Mouse (Mus musculus) embryo, embryonic 10.5 days (tissue): Measurements from ENCODE around the gene Plpp6.

Source experiments
- DNase-seq: peaks from one replicate; pipeline ENCODE4 v3.0.0-alpha.2; 2015; ENCODE audit warnings: low spot score

Gene Plpp6

DNA sequence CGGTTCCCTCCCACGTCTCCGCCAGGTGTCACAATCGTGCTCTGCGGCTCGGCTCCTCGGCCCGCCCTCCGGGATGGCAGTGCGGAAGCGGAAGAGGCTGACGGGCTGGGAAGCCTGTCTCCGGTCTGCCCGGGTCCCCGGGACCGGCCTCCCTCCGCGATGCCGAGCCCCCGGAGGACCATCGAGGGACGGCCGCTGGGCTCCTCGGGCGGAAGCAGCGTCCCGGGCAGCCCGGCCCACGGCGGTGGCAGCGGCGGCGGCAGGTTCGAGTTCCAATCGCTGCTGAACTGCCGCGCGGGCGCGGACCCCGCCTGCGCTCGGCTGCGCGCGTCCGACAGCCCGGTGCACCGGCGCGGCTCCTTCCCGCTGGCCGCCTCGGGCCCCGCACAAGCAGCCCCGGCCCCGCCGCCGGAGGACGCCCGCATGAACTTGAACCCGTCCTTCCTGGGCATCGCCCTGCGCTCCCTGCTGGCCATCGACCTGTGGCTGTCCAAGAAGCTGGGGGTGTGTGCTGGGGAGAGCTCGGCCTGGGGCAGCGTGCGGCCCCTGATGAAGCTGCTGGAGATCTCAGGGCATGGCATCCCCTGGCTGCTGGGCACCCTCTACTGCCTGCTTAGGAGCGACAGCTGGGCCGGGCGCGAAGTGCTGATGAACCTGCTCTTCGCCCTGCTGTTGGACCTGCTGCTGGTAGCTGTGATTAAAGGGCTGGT lies at the start of gene Plpp6:
Plpp6 (plus strand) TSS at position 112 of the 710 bp plus-strand sequence.
- DNase-seq = peak; percentile 80

DNA sequence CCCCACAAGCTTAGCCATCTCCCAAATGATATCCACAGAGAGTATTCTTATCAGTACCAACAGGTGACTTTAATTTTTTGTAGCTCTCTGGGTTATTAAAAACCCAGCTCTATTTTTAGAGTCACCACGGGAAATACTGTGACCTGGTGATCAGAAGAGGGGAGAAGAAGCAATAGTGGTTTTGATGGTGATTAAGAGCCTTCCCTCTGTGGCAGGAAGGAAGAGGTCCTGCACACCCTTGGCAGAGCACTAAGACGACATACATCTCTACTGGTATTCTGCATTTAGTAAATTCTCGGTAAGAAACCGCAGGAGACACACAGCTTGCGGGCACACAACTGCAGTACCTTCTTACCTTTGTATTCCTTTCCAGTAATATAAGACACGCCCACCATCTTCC lies 49.2 kb upstream of the Plpp6 start:
- no peak for DNase-seq

DNA sequence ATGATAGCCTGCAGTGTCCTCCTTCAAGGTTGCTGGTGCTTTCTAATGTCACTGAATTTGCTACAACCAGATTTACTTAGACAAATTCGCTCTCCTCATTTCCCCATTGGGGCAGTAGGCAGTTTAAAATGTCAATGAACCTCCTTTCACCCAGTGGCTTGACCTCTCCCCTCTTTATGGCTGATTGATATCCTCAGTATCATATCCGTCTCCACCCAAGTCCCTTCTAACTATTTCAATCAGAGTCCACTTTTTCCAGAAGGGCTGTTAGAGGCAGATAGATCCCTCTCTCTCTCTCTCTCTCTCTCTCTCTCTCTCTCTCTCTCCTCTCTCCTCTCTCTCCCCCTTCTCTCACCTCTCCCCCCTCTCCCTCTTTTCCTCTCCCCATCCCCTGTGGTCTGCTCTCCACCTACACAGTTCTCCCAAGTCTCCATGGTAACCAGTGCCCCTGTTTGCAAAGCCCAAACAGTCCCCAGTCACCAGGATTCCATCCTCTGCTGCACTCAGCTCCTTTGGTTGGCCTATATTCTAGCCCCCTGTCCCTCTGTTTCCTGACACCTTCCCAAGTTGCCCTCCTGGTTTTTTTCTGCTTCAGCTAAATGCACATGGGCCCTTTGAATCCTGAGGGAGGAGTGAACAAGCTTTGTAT lies 48.0 kb upstream of the Plpp6 start:
- no peak for DNase-seq

DNA sequence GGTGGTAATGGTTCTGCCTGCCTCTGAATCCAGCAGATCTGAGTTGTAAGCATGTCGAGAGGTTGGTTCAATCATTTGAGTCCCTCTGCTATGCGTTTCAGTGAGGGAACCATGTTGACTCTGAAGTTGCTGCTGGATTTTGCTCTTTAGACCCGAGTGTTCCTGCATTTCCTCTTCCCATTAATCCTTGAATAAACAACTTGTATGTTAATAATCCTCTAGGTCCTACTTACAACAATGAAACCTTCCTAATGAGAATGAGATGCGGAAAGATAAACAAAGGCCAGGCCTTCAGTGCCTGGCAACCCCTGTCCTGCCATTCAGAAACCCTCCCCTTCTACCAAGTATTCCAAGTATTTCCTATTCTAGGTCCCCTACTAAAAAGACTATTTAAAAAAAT lies 47.3 kb upstream of the Plpp6 start:
- DNase-seq = no peak

DNA sequence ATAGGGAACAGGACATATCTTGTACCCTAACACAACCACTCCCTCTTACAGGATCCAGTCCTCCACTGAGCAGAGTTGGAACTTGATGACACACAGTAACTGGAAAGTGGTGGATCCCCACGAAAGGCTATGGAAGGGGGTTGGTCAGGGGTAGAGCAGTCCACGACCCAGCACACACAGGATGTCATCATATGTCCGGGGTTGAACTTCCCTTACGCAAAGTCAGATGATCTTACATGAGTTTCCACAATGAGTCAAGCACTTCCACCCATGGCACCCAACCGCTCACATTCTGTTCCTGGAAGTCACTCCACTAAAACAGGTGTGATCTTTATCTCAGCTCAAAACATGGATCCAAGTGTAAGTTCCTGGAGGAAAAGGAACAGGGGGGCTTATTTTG lies 45.9 kb upstream of the Plpp6 start:
- DNase-seq = no peak

DNA sequence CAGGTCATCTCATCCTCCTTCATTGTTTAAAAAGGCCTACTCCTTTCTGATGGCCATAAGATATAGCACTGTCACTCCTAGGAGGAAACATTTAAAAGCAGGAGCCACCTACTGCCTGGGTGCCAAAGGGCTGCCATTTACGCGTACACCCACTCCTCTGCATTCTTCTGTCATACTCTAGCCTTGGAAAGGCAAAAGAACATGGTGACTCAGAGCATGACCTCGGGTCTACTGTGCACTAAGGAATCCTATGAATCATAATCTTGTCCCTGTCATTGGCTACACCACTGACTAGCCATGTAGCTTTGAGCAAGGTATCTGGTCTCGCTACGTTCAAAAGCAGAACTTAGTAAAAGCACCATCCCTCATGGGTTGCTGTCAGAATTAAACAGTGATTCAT lies 37.4 kb upstream of the Plpp6 start:
- no peak for DNase-seq

DNA sequence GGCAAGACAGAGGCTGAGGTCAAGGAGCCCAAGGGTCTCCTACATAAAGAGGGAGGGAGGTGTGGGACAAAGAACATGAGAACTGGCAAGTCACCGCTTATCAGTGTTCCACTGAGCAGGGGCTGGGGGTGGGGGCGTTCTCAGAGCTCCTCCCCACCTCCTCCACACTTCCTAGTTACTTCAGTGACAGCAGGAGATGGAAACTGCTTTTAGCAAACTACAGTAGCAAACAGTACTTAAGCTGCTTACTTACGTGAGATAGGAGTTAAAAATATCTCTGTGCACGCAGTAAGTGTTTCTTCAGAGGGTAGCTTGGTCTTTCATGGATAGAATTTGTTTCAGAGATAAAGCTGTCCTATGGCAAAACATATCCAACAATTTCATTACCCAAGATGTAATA lies 36.4 kb upstream of the Plpp6 start:
- DNase-seq = no peak

DNA sequence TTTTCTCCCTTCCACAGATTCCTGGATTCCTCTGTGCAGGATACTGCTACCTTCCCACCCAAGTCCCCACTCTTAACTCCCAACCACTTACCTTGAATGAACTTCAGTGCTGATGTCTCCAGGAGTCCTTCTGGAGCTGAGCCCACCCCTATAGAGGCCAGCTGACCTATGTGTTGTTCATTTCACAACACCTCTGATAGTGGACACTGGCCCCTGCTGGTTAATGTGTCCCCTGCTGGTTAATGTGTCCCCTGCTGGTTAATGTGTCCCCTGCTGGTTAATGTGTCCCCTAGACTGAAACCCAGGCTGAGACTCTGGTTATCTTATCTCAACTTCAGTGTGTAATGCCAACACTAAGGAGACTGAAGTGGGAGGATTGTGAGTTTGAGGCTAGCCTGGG lies 34.7 kb upstream of the Plpp6 start:
- DNase-seq = no peak

DNA sequence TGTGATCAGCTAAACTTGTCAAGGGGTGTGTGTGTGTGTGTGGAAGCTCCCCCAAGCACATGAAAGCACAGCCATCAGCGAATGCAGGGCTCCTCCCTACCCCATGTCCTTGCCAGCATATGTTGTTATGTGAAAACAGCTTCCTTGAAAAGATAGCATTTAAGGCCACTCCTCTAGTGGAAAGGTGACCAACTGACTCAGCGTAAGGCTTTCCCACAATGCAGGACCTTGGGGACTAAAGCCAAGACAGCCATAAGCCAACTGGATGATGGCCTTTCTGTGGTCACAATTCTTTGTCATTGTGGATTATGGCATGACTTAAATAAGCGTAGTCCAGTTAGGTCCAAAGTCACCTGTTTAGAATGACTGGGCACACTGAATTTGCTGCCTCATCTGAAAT lies 28.9 kb upstream of the Plpp6 start:
- no peak for DNase-seq

DNA sequence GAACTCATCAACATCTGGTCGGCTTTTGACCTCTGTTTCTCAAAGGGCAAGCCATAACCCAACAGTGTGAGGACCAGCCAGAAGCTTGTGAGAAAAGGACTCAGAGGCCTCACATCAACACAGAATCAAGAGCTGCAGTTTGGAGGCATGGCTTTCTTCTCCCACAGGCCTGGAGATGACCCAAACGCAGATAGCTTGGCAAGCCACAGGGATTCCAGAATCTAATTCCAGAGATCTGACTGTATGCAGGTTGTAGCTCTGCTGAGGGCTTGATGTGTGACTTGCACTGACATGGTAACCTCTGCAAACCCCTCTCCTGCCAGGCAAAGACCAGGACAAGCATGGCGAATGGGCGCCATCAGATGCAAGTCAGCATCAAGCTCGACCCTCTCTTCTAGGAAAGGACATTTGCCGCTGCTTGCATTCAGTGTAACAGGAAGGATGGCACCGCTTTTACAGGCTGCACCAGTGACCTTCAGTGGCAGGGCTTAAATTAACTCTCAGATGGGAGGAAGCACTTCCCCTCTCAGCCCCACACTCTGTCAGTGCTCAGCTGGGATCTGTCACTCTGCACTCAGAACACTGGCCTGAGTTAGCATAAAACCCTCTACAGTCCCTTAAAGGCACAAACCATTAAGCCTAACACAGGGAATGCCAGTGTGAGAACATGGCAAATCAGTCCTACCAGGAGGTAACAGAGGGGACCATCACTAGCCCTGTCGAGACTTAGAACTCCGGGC lies 23.4 kb upstream of the Plpp6 start:
- DNase-seq = peak; percentile 15

DNA sequence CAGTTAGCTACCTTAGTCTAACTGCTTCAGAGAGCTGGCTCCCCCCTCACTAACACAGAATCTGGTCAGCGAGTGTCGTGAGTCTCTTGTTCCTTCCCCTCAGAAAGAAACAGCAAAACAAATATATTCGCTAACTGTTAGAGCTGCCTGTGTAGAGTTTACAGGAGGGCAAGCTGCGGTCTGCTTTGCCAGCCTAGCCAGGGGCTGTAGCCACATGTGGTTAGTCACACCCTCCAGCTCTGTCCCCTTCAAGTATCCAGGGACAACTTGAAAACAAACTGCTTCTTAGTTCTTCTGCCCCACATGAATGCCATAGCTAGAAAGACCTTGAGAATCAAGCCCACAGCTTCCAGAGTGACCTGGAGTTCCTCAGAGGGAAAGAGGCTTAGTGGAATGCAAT lies 22.5 kb upstream of the Plpp6 start:
- DNase-seq = no peak

DNA sequence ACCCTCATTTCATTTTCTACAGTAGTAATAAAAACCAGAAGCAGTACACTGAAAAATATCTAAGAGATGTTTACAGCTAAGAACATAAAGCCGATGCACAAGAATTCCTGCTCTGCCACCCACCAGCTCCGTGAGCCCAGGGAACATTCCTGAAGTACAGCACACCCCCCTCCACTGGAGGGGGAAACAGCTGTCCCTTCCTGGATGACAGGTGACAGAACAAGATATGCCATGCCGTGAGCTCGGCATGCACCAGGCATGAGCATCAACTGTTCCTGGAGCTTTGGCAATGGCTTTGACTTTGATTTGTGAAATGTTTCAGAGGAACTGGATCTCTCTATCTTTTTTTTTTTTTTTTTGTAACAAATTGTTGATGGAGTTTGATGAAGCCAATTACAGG lies 17.0 kb upstream of the Plpp6 start:
- DNase-seq = no peak

DNA sequence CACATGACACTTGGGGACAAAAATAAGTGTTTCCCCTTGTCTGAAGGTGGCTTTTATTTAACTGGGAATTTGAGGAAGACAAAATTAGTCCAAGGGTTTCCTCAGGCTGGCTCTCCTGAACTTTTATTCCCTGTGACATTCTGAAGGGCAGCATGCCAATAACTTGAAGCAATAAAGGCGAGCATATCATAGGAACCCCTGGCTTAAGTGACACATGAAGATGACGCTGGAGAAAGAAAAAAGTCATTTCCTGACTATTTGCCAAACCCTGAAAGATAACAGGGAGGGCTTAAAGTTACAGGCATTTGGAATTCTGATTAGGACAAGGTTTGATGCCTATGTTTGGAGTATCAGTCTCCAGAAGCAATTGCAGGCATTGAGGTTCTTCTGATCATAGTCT lies 16.4 kb upstream of the Plpp6 start:
- no peak for DNase-seq

DNA sequence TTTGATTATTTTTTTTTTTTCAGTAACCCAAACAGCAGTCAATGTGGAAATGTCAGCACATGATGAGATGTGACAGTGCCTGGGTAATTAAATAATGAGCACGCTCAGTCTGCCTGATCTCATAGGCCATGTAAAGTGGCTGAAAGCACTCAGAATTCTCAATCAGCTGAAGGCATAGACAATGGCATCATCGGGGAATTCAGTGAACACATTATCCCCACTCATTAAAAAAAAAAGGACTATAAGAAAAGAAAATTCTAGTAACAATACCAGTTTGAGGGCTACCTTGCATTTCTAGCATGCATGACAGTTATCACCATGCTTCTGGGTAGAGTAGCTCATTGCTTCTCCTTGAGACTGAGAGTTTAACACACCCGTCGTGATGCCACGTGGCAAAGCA lies 12.5 kb upstream of the Plpp6 start:
- no peak for DNase-seq

DNA sequence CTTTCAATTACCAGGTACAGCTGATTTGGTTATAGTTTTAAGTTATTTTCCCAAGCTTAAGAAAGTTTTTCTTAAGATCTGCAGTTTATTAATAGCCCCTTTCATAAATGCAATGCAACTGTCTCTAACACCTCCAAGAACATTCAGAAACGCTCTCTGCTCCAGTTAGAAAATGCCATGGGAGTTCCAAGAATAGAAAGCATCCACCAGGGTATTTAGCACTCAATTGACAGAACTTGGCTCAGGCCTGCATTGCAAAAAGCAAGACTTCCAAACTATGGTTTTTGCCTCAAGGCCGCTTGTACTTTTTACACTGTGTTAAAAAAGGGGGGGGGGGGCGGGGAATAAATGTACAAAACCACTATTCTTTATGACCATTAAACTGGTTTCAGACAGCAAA lies 640 bp upstream of the Plpp6 start:
- no peak for DNase-seq

DNA sequence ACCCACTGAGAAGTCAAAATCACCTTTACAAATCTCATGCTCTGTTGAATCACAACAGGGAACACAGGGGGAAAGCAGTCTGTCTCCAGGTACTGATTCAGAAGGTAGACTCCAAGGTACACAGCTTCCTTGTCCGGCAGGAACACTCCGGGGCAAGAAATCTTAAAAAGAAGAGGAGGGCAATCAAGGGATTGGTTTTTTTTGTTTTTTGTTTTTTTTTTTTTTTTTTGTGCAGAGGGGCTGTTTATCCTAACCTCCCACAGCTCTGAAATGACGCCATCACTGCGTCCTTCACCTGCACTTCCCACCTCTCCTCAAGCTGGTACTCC lies 276 bp upstream of the Plpp6 start:
- DNase-seq = no peak

DNA sequence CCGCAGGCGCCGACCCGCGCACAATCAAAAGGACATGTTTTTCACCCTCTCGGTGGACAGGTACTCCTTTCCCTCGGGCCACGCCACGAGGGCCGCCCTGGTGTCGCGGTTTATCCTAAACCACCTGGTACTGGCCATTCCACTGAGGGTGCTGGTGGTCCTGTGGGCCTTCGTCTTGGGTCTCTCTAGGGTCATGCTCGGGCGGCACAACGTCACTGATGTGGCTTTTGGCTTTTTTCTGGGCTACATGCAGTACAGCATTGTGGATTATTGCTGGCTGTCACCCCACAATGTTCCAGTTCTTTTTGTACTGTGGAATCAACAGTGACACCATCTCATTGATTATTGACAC lies 775 bp downstream of the Plpp6 start:
- no peak for DNase-seq

DNA sequence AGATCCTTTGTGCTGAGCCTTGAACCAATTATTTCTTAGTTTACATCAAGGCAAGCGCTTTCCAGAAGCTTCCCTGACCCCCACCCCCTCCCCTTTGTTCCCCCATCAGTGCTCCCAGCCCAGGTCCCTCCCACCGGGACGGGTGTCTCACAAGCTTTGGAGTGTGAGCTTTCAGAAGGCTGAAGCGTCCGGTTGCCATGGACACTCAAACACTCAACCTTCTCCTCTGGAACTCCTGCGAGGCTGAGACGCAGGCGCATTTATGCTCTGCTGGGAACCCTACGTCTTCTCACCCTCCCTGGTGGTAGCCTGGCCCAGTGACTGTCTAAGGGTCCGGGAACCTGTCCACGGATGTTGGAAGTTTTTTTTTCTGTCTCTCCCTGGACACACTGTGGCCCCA lies 3.9 kb downstream of the Plpp6 start, which contains the start of gene 4430402I18Rik:
4430402I18Rik (minus strand) TSS at position 149 of the 400 bp plus-strand sequence.
- DNase-seq = peak; percentile 75

DNA sequence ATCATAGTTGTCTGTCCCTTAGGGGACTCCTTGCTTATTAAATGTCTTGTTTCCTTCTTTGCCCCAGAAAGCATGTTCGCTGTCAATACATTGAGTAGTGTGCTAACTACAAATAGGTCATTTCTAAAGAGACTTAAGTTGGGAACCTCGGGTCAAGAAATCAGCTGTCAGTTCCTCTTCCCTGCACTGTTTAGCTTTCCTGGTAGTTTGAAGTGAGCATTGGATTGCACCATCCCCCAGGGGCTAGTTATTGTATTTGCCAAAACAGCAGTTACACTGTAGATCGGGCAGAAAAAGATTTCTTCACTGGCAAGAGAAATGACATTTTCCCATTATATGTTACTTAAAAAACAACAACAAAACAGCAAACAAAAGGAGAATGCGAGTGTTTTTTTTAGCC lies 4.4 kb downstream of the Plpp6 start:
- DNase-seq = no peak

DNA sequence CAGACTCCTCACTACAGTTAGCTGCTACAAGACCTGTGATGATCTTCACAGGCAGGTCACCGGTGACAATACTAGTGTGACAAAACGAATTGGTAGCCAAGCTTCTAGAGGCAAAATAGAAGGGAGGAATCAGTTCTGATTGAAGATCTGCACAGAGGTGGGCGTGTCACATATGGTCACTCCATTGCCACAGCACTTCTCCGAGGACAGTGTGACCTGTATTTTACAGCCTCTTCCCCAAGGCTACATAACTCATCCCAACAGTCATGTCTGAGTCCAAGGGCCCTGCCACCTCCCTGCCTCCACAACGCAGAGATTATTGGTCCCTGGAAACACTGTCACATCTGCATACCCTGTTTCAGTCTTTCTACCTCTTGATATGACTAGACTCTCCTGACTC lies 5.5 kb downstream of the Plpp6 start:
- DNase-seq = no peak

DNA sequence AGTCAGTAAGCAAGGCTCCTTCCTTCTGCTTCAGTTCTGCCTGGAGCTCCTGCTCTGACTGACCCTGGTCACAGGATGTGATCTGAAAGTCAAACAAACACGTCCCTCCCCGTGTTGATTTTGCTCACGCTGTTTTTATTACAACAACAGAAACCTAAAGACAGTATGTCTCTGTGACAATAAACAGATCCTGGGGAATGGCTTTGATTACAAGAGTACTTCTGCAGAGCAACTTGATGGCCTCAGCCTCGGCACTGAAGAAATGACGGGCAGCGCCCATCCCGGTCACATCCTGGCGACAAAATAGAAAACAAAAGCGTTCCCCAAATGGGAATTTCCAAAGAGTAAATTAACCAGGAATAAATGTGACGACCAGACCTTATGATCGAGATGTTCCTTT lies 6.5 kb downstream of the Plpp6 start:
- peak; percentile 35 for DNase-seq

DNA sequence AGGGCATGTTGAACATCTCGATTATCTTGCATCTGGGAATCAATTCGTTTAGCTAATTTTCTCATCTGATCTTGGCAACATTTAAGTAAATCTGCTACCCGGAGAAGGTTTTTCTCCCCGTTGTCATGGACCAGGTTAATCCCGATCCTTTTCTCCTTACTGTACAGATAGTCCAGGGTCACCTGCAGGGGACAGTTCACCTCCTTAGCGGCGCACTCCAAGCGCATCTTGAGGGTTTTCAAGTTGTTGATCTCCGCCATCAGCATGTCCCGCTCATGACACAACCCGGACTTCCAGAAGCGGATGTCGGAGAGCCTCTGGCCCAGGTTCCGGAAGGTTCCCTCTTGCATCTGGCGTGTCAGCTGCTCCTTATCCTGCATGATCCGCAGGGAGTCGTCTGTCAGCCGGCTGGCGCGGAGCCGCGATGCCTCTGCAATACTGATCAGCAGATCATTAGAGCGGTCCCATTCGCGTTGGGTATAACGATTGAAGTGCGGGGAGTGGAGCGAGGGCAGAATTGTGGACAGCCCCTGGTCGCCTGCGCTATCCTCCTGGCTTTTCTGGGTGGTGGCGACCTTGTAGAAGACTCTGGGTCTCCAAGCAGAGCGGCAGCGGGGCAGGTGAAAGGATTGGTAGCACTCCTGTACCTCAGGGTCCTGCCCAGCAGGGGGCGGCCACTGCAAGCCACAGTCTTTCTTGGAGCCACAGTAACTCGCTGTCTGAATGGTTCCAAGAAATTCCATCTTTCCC lies 11.3 kb downstream of the Plpp6 start:
- DNase-seq = peak; percentile 84

DNA sequence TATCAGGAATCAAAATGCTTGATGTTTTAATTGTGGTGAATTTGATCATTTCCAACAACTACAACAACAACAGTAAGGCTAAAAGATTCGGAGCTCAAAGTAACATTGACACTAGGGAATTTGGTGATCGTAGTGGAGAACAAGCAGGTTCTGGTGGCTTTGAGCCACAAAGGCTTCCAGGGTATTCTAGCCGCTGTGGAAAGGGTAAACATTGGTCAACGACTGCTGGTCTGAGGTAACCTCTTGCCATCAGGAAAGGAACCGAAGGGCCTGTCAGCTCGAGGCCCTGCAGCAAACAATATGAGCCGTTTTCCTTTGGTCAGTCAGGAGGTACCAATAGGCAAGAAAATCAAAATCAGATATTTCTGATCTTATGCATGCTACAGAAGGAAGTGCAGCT lies 18.9 kb downstream of the Plpp6 start:
- DNase-seq = no peak
